Mouse (Mus musculus): ENCODE results near the gene Gtpbp1.

DNA sequence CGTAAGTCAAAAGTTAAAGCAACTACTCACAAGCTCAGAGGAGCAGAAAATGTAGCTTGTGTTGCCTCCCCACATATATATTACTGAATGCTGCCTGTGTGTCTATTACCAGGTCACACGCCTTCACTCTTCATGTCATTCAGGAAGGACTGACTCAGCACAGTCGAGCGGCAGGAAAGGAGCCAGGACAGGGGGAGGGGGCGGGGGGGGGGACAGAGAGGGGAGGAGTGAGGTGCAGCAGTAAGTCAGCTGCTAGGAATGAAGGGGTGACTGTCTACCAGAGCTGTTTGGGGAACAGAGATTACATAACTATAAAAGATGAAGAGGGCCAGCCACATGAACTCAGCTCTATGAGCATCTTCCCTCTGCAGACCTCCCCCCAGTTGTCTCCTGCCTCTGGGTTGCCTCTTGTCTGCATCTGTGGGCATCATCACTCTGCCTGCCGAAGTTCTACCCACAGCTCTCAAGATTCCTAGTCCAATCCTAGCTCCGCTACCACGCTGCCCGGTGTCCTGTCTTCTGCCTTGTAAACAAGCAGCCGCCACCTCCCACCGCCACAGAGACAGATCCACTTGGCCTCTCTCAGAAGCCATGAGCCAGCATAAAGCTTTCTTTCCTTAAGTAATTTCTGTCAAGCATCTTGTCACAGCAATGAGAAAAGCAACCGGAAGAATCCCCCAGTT lies 49.4 kb upstream of the Gtpbp1 start:
- TF ChIP-seq CTCF (IDR thresholded peaks at IDR 0.05; ENCODE audit: low read depth) (no peak), EP300 (optimal IDR thresholded peaks at IDR 0.05) (no peak)
